Mouse (Mus musculus) hindlimb bud, embryonic 11.5 days (tissue): ENCODE results near the gene Col2a1.

Experiments
- DNase-seq: peaks from one replicate; pipeline ENCODE4 v3.0.0-alpha.2; 2012; ENCODE audit warnings: low read depth, low spot score; ENCODE audit errors: extremely low spot score

Col2a1 gene

GRCm38 (mm10) chr15:98003822-98004739 is at the start of gene Col2a1:
Col2a1 (minus strand) TSS chr15:98004695.
- no peak for DNase-seq

DNA sequence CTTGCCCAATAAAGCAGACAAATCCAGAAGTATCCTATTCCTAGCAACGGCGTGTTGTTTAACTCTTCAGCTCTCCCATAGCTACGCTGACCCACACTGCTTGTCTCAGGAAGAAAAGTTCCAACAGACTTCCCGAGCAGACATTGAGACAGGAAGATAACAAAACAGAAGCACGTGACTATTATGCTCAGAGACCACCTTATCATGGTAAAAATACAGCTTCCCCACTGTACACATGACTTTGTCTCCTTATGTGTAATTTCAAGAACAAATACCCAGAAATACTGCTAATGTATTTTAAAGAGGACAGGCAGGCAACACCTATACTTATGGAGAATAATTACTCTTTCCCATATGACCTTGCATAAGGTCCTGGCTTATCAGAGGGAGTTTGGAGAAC is 47.2 kb upstream of the Col2a1 start:
- DNase-seq = no peak

GRCm38 (mm10) chr15:98048918-98049700 is 44.6 kb upstream of the Col2a1 start:
- no peak for DNase-seq

- DNase-seq = no peak
Observed at GRCm38 (mm10) chr15:98044387-98044786, 39.9 kb upstream of the Col2a1 start.

DNA sequence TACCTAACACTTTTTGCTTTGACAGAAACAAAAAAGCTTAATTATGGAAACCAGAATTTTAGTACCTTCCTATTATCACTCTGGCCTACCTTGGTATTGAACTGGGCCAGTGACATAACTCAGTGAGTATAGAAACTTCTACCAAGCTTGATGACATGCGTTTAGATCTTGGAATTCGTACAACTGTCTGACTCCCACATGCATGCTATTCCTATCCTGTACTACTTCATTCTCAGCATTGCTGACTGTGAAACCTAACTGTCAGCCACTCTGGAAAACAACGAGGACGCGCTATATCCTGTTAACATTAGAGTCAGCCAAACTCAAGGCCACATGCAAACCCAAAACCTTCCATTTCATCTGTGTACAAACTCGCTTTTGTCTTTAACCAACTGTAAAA is 39.5 kb upstream of the Col2a1 start:
- DNase-seq = no peak

GRCm38 (mm10) chr15:98042508-98042907 is 38.0 kb upstream of the Col2a1 start:
- no peak for DNase-seq

GRCm38 (mm10) chr15:98039682-98040081 is 35.2 kb upstream of the Col2a1 start:
- DNase-seq = no peak

DNA sequence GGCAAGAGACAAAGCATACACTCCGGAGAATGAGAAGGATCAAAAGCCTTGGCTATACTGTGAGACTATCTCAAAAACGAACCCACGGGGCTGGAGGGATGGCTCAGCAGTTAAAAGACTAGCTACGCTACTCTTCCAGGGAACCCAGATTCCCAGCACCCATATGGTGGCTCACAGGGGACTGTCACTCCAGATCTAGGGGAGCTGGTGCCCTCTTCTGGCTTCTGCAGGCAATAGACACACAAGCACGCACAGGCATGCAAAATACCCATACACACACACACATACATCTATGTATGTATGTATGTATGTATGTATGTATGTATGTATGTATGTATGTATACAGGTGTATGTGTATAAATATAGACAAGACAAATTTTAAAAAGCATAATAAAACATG is 32.1 kb upstream of the Col2a1 start:
- no peak for DNase-seq

DNA sequence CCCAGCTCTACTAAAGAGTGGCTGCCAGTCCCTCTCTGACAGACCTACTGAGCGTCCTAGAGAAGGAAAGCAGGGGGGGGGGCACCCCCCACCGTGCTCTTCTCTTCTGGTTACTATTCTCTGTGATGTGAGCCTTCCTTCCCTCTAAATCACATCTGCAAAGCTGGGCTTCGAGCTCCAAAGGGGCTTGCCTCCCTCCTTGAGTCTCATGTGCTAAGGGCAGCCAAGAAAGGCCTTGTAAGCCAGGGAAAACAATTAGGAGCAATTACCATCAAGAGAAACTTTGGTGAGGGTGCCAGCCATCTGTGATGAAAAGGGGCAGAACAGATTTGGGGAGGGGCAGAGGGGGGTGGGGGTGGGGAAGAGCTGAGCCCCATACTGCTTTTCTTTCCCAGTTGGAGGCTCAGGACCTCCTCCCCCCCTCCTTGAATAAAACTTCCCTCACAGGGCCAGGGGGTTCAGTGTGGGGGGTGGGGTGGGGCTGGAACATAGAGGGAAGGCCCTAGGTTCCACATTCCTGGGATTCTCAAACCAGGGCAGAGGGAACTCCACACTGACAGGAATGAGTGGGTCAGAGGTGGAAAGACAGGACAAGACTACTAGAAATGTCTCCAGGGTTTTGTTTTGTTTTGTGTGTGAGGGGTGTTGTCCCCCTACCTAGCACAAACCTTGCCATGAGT is 30.7 kb upstream of the Col2a1 start:
- DNase-seq = no peak

DNA sequence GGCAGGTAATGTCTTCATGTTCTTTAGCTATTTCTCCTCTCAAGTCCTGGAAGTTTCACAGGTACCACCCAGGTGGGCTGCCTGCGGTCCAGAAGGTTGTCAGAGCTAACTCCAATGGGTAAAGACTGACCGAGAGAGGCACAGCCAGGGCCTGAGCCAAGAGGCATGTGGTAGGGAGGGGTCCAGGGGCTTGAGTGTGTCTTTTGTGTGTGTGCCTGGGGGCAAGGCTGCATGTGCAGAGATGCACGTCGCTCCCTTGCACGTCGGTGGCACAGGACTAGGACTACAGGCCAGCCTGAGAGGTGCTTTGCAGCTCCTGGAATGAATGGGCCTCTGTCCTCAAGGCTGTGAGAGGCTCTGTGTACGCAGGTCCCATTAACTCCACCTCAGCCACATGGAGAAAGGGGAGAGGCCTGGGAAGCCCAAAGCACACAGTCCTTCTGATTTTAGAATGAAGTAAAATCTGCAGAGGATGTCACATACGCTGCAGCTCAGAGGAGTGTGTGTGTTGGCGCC is 28.8 kb upstream of the Col2a1 start:
- DNase-seq = no peak

DNA sequence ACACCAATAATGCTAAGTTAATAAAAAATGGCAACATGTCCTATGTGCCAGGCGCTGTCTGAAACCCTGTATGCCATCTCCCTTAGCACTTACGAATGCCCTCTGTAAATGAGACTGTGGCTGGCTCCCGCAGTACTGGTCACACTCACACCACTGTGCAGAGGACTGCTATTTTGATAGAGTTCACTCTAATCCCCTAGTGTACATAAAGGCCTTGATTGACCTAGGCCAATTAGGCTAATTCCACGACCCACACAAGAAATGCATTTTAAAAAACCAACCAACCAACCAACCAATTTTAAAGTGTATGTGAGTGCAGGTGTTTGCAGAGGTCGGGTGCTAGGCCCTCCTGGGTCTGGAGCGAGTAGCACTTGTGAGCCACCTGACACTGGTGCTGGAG is 25.3 kb upstream of the Col2a1 start:
- DNase-seq = no peak

- no peak for DNase-seq
Observed at GRCm38 (mm10) chr15:98026967-98027904, 22.7 kb upstream of the Col2a1 start.

- DNase-seq = no peak
Observed at GRCm38 (mm10) chr15:98025611-98026010, 21.1 kb upstream of the Col2a1 start.

DNA sequence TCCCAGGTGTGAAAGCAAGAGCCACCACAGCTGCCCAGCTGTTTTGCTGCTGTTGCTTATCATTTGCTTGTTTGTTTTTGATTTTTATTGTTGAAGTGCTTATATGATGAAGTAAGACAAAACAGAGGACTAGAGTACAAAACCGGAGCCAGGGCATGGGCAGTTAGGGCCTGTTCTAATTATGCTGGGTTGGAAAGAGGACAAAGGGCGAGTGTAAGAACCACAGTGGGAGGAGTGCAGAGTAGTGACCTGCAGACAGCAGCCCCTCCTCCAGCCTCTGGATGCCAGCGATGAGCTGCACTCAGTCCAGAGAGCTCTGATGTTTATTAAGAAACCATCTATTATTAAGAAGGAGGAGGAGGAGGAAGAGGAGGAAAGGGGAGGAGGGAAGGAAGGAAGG is 18.6 kb upstream of the Col2a1 start:
- DNase-seq = no peak

GRCm38 (mm10) chr15:98021886-98022285 is 17.4 kb upstream of the Col2a1 start:
- DNase-seq = peak; percentile 58

- DNase-seq = no peak
Observed at GRCm38 (mm10) chr15:98019047-98019446, 14.6 kb upstream of the Col2a1 start.

DNA sequence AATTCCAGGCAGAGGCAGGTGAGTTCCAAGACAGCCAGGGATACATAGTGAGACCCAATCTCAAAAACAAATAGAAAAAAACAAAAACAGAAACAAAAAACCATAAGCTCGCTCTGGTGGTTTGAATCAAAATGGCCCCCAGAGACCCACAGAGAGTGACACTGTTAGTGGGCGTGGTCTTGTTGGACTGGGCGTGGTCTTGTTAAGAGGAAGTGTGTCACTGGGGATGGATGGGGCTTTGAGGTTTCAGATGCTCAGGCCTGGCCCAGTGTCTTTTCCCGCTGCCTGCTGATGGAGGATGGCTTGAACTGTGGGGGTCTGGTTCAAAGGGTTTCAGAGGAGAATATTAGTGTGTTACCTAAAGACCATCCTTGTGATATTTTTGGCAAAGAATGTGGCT is 13.4 kb upstream of the Col2a1 start:
- DNase-seq = no peak

- DNase-seq = no peak
Observed at GRCm38 (mm10) chr15:98012810-98013209, 8.3 kb upstream of the Col2a1 start.

DNA sequence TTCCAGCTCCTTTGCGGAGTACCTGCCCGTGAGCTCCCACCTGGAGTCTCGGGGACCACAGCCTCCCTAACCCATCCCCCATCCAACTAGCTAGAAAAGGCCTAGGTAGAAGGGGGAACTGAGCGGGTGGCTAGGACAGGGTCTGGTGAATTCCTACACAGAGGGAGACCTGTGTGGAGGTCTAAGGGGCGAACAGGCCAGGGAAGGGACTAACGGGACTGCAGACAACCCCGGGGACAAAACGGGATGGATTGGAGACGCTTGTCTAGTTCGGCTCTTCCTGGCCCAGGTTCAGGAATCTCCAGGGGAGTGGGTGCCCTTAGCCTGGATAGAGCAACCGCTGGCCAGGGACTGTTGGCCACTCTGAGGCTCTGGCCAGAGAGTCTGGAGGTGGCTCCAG is 686 bp upstream of the Col2a1 start:
- no peak for DNase-seq

GRCm38 (mm10) chr15:98004740-98005159 is 255 bp upstream of the Col2a1 start:
- no peak for DNase-seq
